Mouse (Mus musculus): Measurements from ENCODE around the gene Maml1.
"Not testable (repeated sequence)": the region's sequence is repeated elsewhere in the genome, so short reads cannot be mapped to it uniquely, and the experiment has no call there.

Gene Maml1

GRCm38 (mm10) chr11:50292190-50292855 lies at the start of gene Maml1:
Gene Maml1, minus strand, starts transcription at chr11:50292311.
- DNase-seq (ENCODE audit: extremely low read depth, low read depth) = peak; percentile 95

GRCm38 (mm10) chr11:50336891-50337290 lies 44.8 kb upstream of the Maml1 start:
- no peak for DNase-seq (ENCODE audit: extremely low read depth, low read depth)

GRCm38 (mm10) chr11:50336126-50336525 lies 44.0 kb upstream of the Maml1 start:
- no peak for DNase-seq (ENCODE audit: extremely low read depth, low read depth)

- no peak for DNase-seq (ENCODE audit: extremely low read depth, low read depth)
These were observed 41.1 kb upstream of the Maml1 start for GRCm38 (mm10) chr11:50333181-50333580.

GRCm38 (mm10) chr11:50329378-50329777 lies 37.3 kb upstream of the Maml1 start:
- no peak for DNase-seq (ENCODE audit: extremely low read depth, low read depth)

GRCm38 (mm10) chr11:50328075-50328625 lies 36.0 kb upstream of the Maml1 start:
- DNase-seq (ENCODE audit: extremely low read depth, low read depth) = no peak

- no peak for DNase-seq (ENCODE audit: extremely low read depth, low read depth)
These were observed 34.3 kb upstream of the Maml1 start for GRCm38 (mm10) chr11:50326302-50326966.

- peak; percentile 97 for DNase-seq (ENCODE audit: extremely low read depth, low read depth)
These were observed 33.6 kb upstream of the Maml1 start, which contains the start of gene Canx for GRCm38 (mm10) chr11:50325496-50326301. Gene Canx, minus strand, starts transcription at chr11:50325673.

GRCm38 (mm10) chr11:50324751-50325471 lies 32.8 kb upstream of the Maml1 start:
- no peak for DNase-seq (ENCODE audit: extremely low read depth, low read depth)

- DNase-seq (ENCODE audit: extremely low read depth, low read depth) = no peak
These were observed 31.7 kb upstream of the Maml1 start for GRCm38 (mm10) chr11:50323843-50324242.

GRCm38 (mm10) chr11:50322345-50322744 lies 30.2 kb upstream of the Maml1 start:
- DNase-seq (ENCODE audit: extremely low read depth, low read depth) = no peak

- no peak for DNase-seq (ENCODE audit: extremely low read depth, low read depth)
These were observed 29.1 kb upstream of the Maml1 start for GRCm38 (mm10) chr11:50321239-50321638.

GRCm38 (mm10) chr11:50319343-50319742 lies 27.2 kb upstream of the Maml1 start:
- DNase-seq (ENCODE audit: extremely low read depth, low read depth) = not testable (repeated sequence)

- DNase-seq (ENCODE audit: extremely low read depth, low read depth) = no peak
These were observed 20.7 kb upstream of the Maml1 start for GRCm38 (mm10) chr11:50312803-50313202.

- no peak for DNase-seq (ENCODE audit: extremely low read depth, low read depth)
These were observed 11.3 kb upstream of the Maml1 start for GRCm38 (mm10) chr11:50303406-50303805.

- no peak for DNase-seq (ENCODE audit: extremely low read depth, low read depth)
These were observed 568 bp downstream of the Maml1 start for GRCm38 (mm10) chr11:50291321-50292165.

GRCm38 (mm10) chr11:50290486-50291225 lies 1.5 kb downstream of the Maml1 start:
- no peak for DNase-seq (ENCODE audit: extremely low read depth, low read depth)

- no peak for DNase-seq (ENCODE audit: extremely low read depth, low read depth)
These were observed 5.7 kb downstream of the Maml1 start for GRCm38 (mm10) chr11:50286428-50286827.

- no peak for DNase-seq (ENCODE audit: extremely low read depth, low read depth)
These were observed 6.4 kb downstream of the Maml1 start for GRCm38 (mm10) chr11:50285696-50286095.

Measured in MEL-GATA-1-ER (cell line).